Mouse (Mus musculus) CH12.LX (cell line): ENCODE measurements around the gene St6galnac4. TPM values are rescaled to one million over a fixed set of nuclear protein-coding genes. Genes with fewer than 3 reads are reported as not detected.
A peak's percentile ranks its signal among the peaks of the same experiment; 100 is the strongest.

Experiments used
- DNase-seq: peaks from one replicate; pipeline ENCODE4 v3.0.0-alpha.2; 2013; ENCODE audit errors: extremely low read depth
- H3K27ac ChIP-seq: 2 replicates; pipeline ENCODE4 v1.5.1; 2012; ENCODE audit warnings: low read depth, mild to moderate bottlenecking, control low read depth, moderate library complexity; ENCODE audit not compliant: insufficient read depth
- H3K27me3 ChIP-seq: replicated peaks from 2 replicates; pipeline ENCODE3; 2012; ENCODE audit warnings: inconsistent platforms
- H3K36me3 ChIP-seq, 2 experiments: replicated peaks in 1 of 2; 2 replicates each; pipeline versions ENCODE3 to v1.6.1; 2012; ENCODE audit warnings: inconsistent platforms in 1 of 2, low read length in 1 of 2, mild to moderate bottlenecking in 1 of 2, mixed read lengths in 1 of 2, moderate library complexity in 1 of 2; ENCODE audit not compliant: control insufficient read depth in 1 of 2, insufficient read depth in 1 of 2
- H3K4me1 ChIP-seq, 2 experiments: 2 replicates each; pipeline ENCODE4 v1.6.1; 2012; ENCODE audit warnings: inconsistent platforms in 1 of 2, moderate library complexity in 1 of 2; ENCODE audit not compliant: insufficient read depth in 2 of 2, control insufficient read depth in 1 of 2
- H3K4me2 ChIP-seq: 2 replicates; pipeline ENCODE4 v1.6.1; 2012; ENCODE audit warnings: low read depth, mild to moderate bottlenecking, control low read depth; ENCODE audit not compliant: poor library complexity, insufficient read depth, severe bottlenecking
- H3K4me3 ChIP-seq, 3 experiments: fragments of 150-350 bp in 1 of 3; sonication (generic) in 1 of 3; replicated peaks in 1 of 3; 2 replicates each; pipeline versions ENCODE3 to v1.5.1; 2011 to 2012; ENCODE audit warnings: low read depth in 2 of 3, low read length in 2 of 3, mild to moderate bottlenecking in 2 of 3, moderate library complexity in 2 of 3, control low read depth in 1 of 3, improper control_type of control experiment in 1 of 3, inconsistent platforms in 1 of 3, mixed read lengths in 1 of 3; ENCODE audit not compliant: poor library complexity in 1 of 3
- H3K79me2 ChIP-seq: replicated peaks from 2 replicates; pipeline ENCODE4 v1.6.1; 2012; ENCODE audit warnings: mild to moderate bottlenecking, moderate library complexity; ENCODE audit not compliant: control insufficient read depth, poor library complexity, insufficient read depth, severe bottlenecking; ENCODE audit errors: extremely low read depth
- H3K9ac ChIP-seq: 2 replicates; pipeline ENCODE4 v1.6.1; 2012; ENCODE audit warnings: low read depth, mild to moderate bottlenecking, control low read depth, moderate library complexity; ENCODE audit not compliant: insufficient read depth
- H3K9me3 ChIP-seq: replicated peaks from 2 replicates; pipeline ENCODE3; 2012; ENCODE audit warnings: low read length, inconsistent platforms, mixed read lengths
- CHD1 ChIP-seq: IDR thresholded peaks from 2 replicates; pipeline ENCODE4 v1.6.1; 2012; ENCODE audit warnings: low read depth, low read length, improper control_type of control experiment, inconsistent platforms
- CTCF ChIP-seq, 2 experiments: IDR thresholded peaks in 1 of 2; conservative IDR thresholded peaks in 1 of 2; 2 replicates each; pipeline ENCODE4 v1.5.1; 2011 to 2012; ENCODE audit warnings: low read depth in 2 of 2, low read length in 2 of 2, improper control_type of control experiment in 1 of 2, inconsistent platforms in 1 of 2, mild to moderate bottlenecking in 1 of 2, moderate library complexity in 1 of 2
- ETS1 ChIP-seq: conservative IDR thresholded peaks from 2 replicates; pipeline ENCODE4 v1.6.1; 2012; ENCODE audit warnings: low read depth, mild to moderate bottlenecking, inconsistent platforms, low read length, improper control_type of control experiment, moderate library complexity
- GABPA ChIP-seq: IDR thresholded peaks from 2 replicates; pipeline ENCODE4 v1.6.1; 2012; ENCODE audit warnings: low read depth, low read length, improper control_type of control experiment, inconsistent platforms; ENCODE audit not compliant: insufficient replicate concordance
- HCFC1 ChIP-seq: IDR thresholded peaks from 2 replicates; pipeline ENCODE4 v1.6.1; 2012; ENCODE audit warnings: low read depth, mild to moderate bottlenecking, inconsistent platforms, low read length, improper control_type of control experiment
- KAT2A ChIP-seq: IDR thresholded peaks from 2 replicates; pipeline ENCODE4 v1.6.1; 2012; ENCODE audit warnings: low read length, improper control_type of control experiment, inconsistent platforms; ENCODE audit not compliant: insufficient replicate concordance
- MXI1 ChIP-seq: IDR thresholded peaks from 2 replicates; pipeline ENCODE4 v1.6.1; 2011; ENCODE audit warnings: mild to moderate bottlenecking, low read depth, low read length, improper control_type of control experiment
- MYC ChIP-seq: IDR thresholded peaks from 2 replicates; pipeline ENCODE4 v1.6.1; 2011; ENCODE audit warnings: low read depth, mild to moderate bottlenecking, improper control_type of control experiment, low read length
- POLR2A ChIP-seq: IDR thresholded peaks from 2 replicates; pipeline ENCODE4 v1.6.1; 2011; ENCODE audit warnings: low read depth, mild to moderate bottlenecking, improper control_type of control experiment, low read length
- RAD21 ChIP-seq: IDR thresholded peaks from 2 replicates; pipeline ENCODE4 v1.6.1; 2011; ENCODE audit warnings: low read depth, mild to moderate bottlenecking, low read length, improper control_type of control experiment, moderate library complexity
- SIN3A ChIP-seq: IDR thresholded peaks from 2 replicates; pipeline ENCODE4 v1.6.1; 2012; ENCODE audit warnings: low read length, improper control_type of control experiment, inconsistent platforms
- UBTF ChIP-seq: IDR thresholded peaks from 2 replicates; pipeline ENCODE4 v1.6.1; 2012; ENCODE audit warnings: low read depth, mild to moderate bottlenecking, inconsistent platforms, low read length, improper control_type of control experiment, moderate library complexity
- USF1 ChIP-seq: IDR thresholded peaks from 2 replicates; pipeline ENCODE4 v1.6.1; 2014; ENCODE audit warnings: low read depth, mild to moderate bottlenecking, inconsistent platforms, low read length, improper control_type of control experiment
- ZKSCAN1 ChIP-seq: IDR thresholded peaks from 2 replicates; pipeline ENCODE4 v1.6.1; 2012; ENCODE audit warnings: low read depth, inconsistent platforms, low read length, improper control_type of control experiment, borderline replicate concordance
- ZNF384 ChIP-seq: IDR thresholded peaks from 2 replicates; pipeline ENCODE4 v1.6.1; 2012; ENCODE audit warnings: low read depth, low read length, improper control_type of control experiment, inconsistent platforms
- dilution Hi-C: fragments of 300-500 bp; cut with MboI; formaldehyde crosslinking; loops from 2 replicates; pipeline ENCODE4 v1.14.3; 2020; ENCODE audit warnings: low sequenced_read_pairs; ENCODE audit not compliant: extremely low pct_unique_long_range_greater_than_20kb, extremely low pct_ligation_motif_present
- in situ Hi-C: fragments of 300-500 bp; cut with MboI; formaldehyde crosslinking; loops from 3 replicates; pipeline ENCODE4 v1.14.3; 2019; ENCODE audit warnings: low sequenced_read_pairs, low pct_ligation_motif_present, low pct_unique_long_range_greater_than_20kb, mixed read lengths
- polyA plus RNA-seq: library from polyadenylated mRNA; unstranded; fragments of >175 nt; gene quantifications from 2 replicates; pipeline ENCODE4 v1.2.1, GENCODE M21; 2012; ENCODE audit warnings: low read depth; ENCODE audit not compliant: insufficient read length
- total RNA-seq, 2 experiments: library from RNA; depleted of rRNA; stranded (reverse); fragments of 300-350 nt in 1 of 2; fragments of >200 nt in 1 of 2; gene quantifications; 2 replicates each; pipeline ENCODE4 v1.2.3; 2012 to 2014

The St6galnac4 gene
- total and polyA plus RNA-seq, 3 experiments = 51.9 to 81.7 (median 58.3) TPM

GRCm38 (mm10) chr2:32587731-32588321 is 931 bp downstream of the St6galnac4 start (continued):
- TF ChIP-seq MYC = peak; percentile 100
- no peak for TF ChIP-seq GABPA
- peak; percentile 97 for TF ChIP-seq MXI1
- no peak for TF ChIP-seq ZNF384
- no peak for TF ChIP-seq USF1
- TF ChIP-seq ZKSCAN1 = peak; percentile 36
- TF ChIP-seq RAD21 = no peak
- peak; percentile 53 for TF ChIP-seq POLR2A

GRCm38 (mm10) chr2:32589213-32589795 is 2.4 kb downstream of the St6galnac4 start:
- H3K27ac ChIP-seq = 0 out of 2 replicates have a peak overlapping the region, but pooled peaks have one; percentile 5
- no peak for TF ChIP-seq USF1
- no peak for TF ChIP-seq CTCF (conservative IDR thresholded peaks at IDR 0.05 in 1 of 2, IDR thresholded peaks at IDR 0.05 in 1 of 2; ENCODE audit: low read depth in 2 of 2, low read length in 2 of 2)
- no peak for TF ChIP-seq MYC
- no peak for TF ChIP-seq SIN3A
- TF ChIP-seq HCFC1 = no peak
- dilution Hi-C loops = no loop called here
- in situ Hi-C loops = loop anchor here (5.0 kb wide), 1 partner anchor 93 kb away; no protein-coding TSS in a partner anchor
- no peak for DNase-seq
- no peaks in the 10 kb centered on the region for H3K27me3 ChIP-seq
- peaks cover 34% of the 10 kb centered on the region for H3K79me2 ChIP-seq
- peaks cover 27 to 51% of the 10 kb centered on the region in 2 experiments for H3K36me3 ChIP-seq
- H3K4me3 ChIP-seq = peak overlapping the region in 2 of 3 experiments; percentile 11 to 32
- no peak overlapping the region for H3K9ac ChIP-seq
- H3K9me3 ChIP-seq = no peaks in the 10 kb centered on the region
- H3K4me2 ChIP-seq = peak overlapping the region; percentile 86; the same call in 1 of the 2 replicates
- peaks cover 15 to 27% of the 10 kb centered on the region in 2 experiments for H3K4me1 ChIP-seq

- Histone ChIP-seq H3K4me2 (no peak overlapping the region), H3K79me2 (peaks cover 34% of the 10 kb centered on the region), H3K27ac (no peak overlapping the region), H3K4me3 (no peak overlapping the region), H3K9me3 (no peaks in the 10 kb centered on the region), H3K36me3 (peaks cover 37 to 60% of the 10 kb centered on the region in 2 experiments), H3K9ac (no peak overlapping the region), H3K27me3 (no peaks in the 10 kb centered on the region), H3K4me1 (peaks cover 15 to 27% of the 10 kb centered on the region in 2 experiments)
- in situ Hi-C loops (no loop called here), dilution Hi-C loops (no loop called here)
- DNase-seq = no peak
- TF ChIP-seq MXI1 = no peak
- TF ChIP-seq USF1 = no peak
- no peak for TF ChIP-seq UBTF
- no peak for TF ChIP-seq ETS1
- TF ChIP-seq KAT2A = no peak
- TF ChIP-seq CHD1 = no peak
Observed at GRCm38 (mm10) chr2:32590224-32590623, 3.3 kb downstream of the St6galnac4 start.
